Mouse (Mus musculus): ENCODE measurements around the gene Tjp2. TPM values are rescaled to one million over a fixed set of nuclear protein-coding genes. Genes with fewer than 3 reads are reported as not detected.
A peak's percentile ranks its signal among the peaks of the same experiment; 100 is the strongest.
"Not testable (repeated sequence)": the region's sequence is repeated elsewhere in the genome, so short reads cannot be mapped to it uniquely, and the experiment has no call there.

The Tjp2 gene
- total and polyA plus RNA-seq, 2 experiments from 2014 or later, result 12.5 to 15.7 TPM

DNA sequence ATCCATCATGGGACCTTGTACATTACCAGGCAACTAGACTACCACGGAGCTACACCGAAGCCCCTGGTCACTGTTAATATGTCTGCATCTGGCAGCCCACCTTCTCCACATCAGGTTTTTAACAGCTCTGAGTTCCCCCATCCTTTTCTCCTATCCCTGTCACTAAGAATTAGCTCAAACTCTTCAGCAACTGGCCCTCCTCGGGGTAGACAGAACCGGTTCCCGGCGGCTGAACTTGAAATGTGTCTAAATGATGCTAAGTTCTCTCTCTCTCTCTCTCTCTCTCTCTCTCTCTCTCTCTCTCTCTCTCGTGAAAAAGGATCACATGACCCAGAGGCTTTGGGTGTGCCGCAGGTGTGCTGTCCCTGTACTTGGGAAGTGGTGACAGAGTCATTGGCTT lies 16.4 kb upstream of the Tjp2 start:
- DNase-seq (ENCODE audit: low spot score) (no peak), ATAC-seq (ENCODE audit: insufficient read depth, low read depth) (no peak)
- Histone ChIP-seq H3K9me3 (replicated peaks; ENCODE audit: control insufficient read depth, low read length) (no peaks in the 10 kb centered on the region), H3K9ac (replicated peaks; ENCODE audit: low read depth, low read length) (no peak overlapping the region), H3K4me3 (ENCODE audit: low read depth, low read length) (no peak overlapping the region), H3K27me3 (ENCODE audit: control insufficient read depth, insufficient read depth, low read length) (no peaks in the 10 kb centered on the region), H3K4me2 (ENCODE audit: low read depth, low read length) (no peak overlapping the region), H3K27ac (ENCODE audit: low read depth) (no peak overlapping the region), H3K4me1 (ENCODE audit: control insufficient read depth, insufficient read depth) (no peaks in the 10 kb centered on the region), H3K36me3 (replicated peaks; ENCODE audit: control insufficient read depth, insufficient read depth, low read length) (no peaks in the 10 kb centered on the region)
- no peak for TF ChIP-seq CTCF (IDR thresholded peaks at IDR 0.05; ENCODE audit: low read depth)
- TF ChIP-seq EP300 (IDR thresholded peaks at IDR 0.05; ENCODE audit: low read depth), result no peak
- 85% methylated on average over 8 of the region's 8 CpGs for WGBS

DNA sequence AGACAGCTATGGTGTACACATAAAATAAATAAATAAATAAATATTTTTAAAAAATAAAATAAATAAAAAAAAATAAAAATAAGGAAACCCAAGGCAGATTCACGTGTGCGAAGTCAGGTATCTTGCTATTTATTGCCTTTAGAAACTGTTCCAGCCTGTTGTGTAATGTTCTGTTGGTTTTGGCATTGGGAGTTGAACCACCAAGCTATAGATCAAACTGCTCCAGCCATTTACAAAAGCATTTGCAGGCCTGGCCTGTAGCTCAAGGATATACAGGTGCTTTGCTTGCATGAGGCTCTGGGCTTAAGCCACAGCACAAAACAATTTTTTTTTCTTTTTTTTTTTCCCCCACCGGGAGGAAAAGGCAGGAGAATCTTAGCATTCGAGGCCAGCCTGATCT lies 13.2 kb upstream of the Tjp2 start:
- no peaks in the 10 kb centered on the region for H3K4me1 ChIP-seq (ENCODE audit: control insufficient read depth, insufficient read depth)
- no peak overlapping the region for H3K9ac ChIP-seq (replicated peaks; ENCODE audit: low read depth, low read length)
- H3K36me3 ChIP-seq (replicated peaks; ENCODE audit: control insufficient read depth, insufficient read depth, low read length), result no peaks in the 10 kb centered on the region
- DNase-seq (ENCODE audit: low spot score) (no peak), ATAC-seq (ENCODE audit: insufficient read depth, low read depth) (no peak)
- no peak overlapping the region for H3K4me2 ChIP-seq (ENCODE audit: low read depth, low read length)
- H3K27ac ChIP-seq (ENCODE audit: low read depth), result no peak overlapping the region
- no peak for TF ChIP-seq EP300 (IDR thresholded peaks at IDR 0.05; ENCODE audit: low read depth)
- no peak for TF ChIP-seq CTCF (IDR thresholded peaks at IDR 0.05; ENCODE audit: low read depth)
- H3K27me3 ChIP-seq (ENCODE audit: control insufficient read depth, insufficient read depth, low read length), result no peaks in the 10 kb centered on the region
- 92% methylated on average over 4 of the region's 4 CpGs for WGBS
- no peaks in the 10 kb centered on the region for H3K9me3 ChIP-seq (replicated peaks; ENCODE audit: control insufficient read depth, low read length)
- H3K4me3 ChIP-seq (ENCODE audit: low read depth, low read length), result no peak overlapping the region

DNA sequence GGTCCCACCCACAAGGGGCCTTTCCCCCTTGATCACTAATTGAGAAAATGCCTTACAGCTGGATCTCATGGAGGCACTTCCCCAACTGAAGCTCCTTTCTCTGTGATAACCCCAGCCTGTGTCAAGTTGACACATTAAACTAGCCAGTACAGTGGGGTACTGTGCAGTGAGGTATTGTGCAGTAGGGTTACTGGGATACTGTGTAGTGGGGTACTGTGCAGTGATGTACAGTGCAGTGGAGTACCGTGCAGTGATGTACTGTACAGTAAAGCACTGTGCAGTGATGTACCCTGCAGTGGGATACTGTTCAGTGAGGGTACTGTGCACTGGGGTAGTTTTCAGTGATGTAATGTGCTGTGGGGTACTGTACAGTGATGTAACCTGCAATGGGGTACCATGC lies 7.5 kb upstream of the Tjp2 start:
- not testable (repeated sequence) for H3K9ac ChIP-seq (replicated peaks; ENCODE audit: low read depth, low read length); H3K9me3 ChIP-seq (replicated peaks; ENCODE audit: control insufficient read depth, low read length); DNase-seq (ENCODE audit: low spot score); H3K36me3 ChIP-seq (replicated peaks; ENCODE audit: control insufficient read depth, insufficient read depth, low read length); H3K27me3 ChIP-seq (ENCODE audit: control insufficient read depth, insufficient read depth, low read length); ATAC-seq (ENCODE audit: insufficient read depth, low read depth); H3K4me1 ChIP-seq (ENCODE audit: control insufficient read depth, insufficient read depth); H3K4me3 ChIP-seq (ENCODE audit: low read depth, low read length); H3K27ac ChIP-seq (ENCODE audit: low read depth); H3K4me2 ChIP-seq (ENCODE audit: low read depth, low read length)
- 94% methylated on average over 1 of the region's 1 CpGs for WGBS

DNA sequence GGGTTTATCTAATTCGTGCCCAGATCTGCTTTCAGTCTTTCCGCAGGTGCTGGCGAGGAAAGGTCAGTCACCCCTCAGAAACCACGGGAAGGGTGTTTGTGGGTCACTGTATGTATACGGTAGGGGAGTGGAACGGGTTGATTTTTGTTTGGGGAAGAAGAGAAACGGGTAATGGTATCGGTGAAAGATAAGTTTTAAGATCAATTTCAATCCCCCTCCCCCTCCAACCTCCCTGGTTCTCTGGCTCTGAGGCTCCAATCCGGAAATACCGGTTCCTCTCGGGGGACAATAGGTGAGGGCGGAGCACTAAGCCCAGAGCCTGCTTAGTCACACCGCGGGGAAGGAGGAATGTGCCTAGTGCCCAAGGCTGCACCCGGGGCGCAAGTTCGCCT lies 471 bp upstream of the Tjp2 start:
- TF ChIP-seq CTCF (IDR thresholded peaks at IDR 0.05; ENCODE audit: low read depth) (no peak), EP300 (IDR thresholded peaks at IDR 0.05; ENCODE audit: low read depth) (no peak)
- no peak for DNase-seq (ENCODE audit: low spot score)
- Histone ChIP-seq H3K27me3 (ENCODE audit: control insufficient read depth, insufficient read depth, low read length) (no peaks in the 10 kb centered on the region), H3K9me3 (replicated peaks; ENCODE audit: control insufficient read depth, low read length) (no peaks in the 10 kb centered on the region), H3K27ac (ENCODE audit: low read depth) (peak overlapping the region; percentile 91), H3K36me3 (replicated peaks; ENCODE audit: control insufficient read depth, insufficient read depth, low read length) (no peaks in the 10 kb centered on the region), H3K9ac (replicated peaks; ENCODE audit: low read depth, low read length) (peak overlapping the region; percentile 72; the same call in 1 of the 2 replicates), H3K4me1 (ENCODE audit: control insufficient read depth, insufficient read depth) (no peaks in the 10 kb centered on the region; the same call in 1 of the 2 replicates), H3K4me3 (ENCODE audit: low read depth, low read length) (peak overlapping the region; percentile 79), H3K4me2 (ENCODE audit: low read depth, low read length) (peak overlapping the region; percentile 83)
- 2% methylated on average over 17 of the region's 17 CpGs for WGBS
- 0 out of 2 replicates have a peak, but pooled peaks have one; percentile 37 for ATAC-seq (ENCODE audit: insufficient read depth, low read depth)

DNA sequence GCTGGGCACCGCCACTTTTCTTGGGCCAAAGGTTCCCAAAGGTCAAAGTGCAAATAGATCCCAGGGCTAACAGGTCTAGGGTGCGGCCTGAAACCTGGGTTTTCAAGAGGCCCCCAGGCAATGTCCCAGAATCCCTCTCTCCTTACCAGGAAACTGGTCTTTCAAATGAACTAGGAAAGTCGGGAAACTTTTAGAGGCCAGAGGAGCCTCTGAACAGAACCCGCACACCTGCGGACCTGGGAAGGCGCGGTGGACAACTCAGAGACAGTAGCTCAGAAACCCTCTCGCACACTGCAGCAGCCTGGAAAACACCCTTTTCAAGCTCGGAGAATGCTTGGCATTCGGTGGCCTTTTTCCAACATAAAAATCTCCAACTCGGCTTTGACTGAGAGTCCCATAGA lies 979 bp downstream of the Tjp2 start:
- no peaks in the 10 kb centered on the region; the same call in 1 of the 2 replicates for H3K4me1 ChIP-seq (ENCODE audit: control insufficient read depth, insufficient read depth)
- H3K27ac ChIP-seq (ENCODE audit: low read depth), result peak overlapping the region; percentile 91
- no peaks in the 10 kb centered on the region for H3K9me3 ChIP-seq (replicated peaks; ENCODE audit: control insufficient read depth, low read length)
- no peaks in the 10 kb centered on the region for H3K27me3 ChIP-seq (ENCODE audit: control insufficient read depth, insufficient read depth, low read length)
- H3K4me2 ChIP-seq (ENCODE audit: low read depth, low read length), result peak overlapping the region; percentile 83
- peak overlapping the region; percentile 79 for H3K4me3 ChIP-seq (ENCODE audit: low read depth, low read length)
- no peak; the same call in 1 of the 2 replicates for ATAC-seq (ENCODE audit: insufficient read depth, low read depth)
- H3K9ac ChIP-seq (replicated peaks; ENCODE audit: low read depth, low read length), result peak overlapping the region; percentile 72
- DNase-seq (ENCODE audit: low spot score), result peak; percentile 49
- H3K36me3 ChIP-seq (replicated peaks; ENCODE audit: control insufficient read depth, insufficient read depth, low read length), result no peaks in the 10 kb centered on the region
- TF ChIP-seq CTCF (IDR thresholded peaks at IDR 0.05; ENCODE audit: low read depth) (no peak), EP300 (IDR thresholded peaks at IDR 0.05; ENCODE audit: low read depth) (no peak)
- WGBS, result 23% methylated on average over 11 of the region's 11 CpGs

DNA sequence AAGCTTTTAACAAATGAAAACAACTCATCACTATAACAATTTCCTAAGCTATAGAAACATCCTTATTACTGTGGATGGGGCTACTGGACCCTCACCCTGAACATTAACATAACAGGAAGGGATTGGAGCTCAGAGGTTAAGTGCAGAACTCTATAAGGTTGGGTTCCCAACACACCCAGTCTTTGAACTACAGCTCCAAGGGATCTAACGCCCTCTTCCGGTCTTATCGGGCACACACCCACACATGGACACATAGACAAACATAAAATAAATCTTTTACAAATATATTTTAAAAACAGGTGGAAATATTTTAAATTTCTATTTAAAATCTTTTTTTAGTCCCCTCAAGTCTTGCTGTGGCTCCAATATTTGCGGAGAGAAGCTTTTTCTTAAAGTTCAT lies 3.4 kb downstream of the Tjp2 start:
- Histone ChIP-seq H3K4me3 (ENCODE audit: low read depth, low read length) (no peak overlapping the region), H3K27ac (ENCODE audit: low read depth) (no peak overlapping the region), H3K4me1 (ENCODE audit: control insufficient read depth, insufficient read depth) (no peaks in the 10 kb centered on the region; the same call in 1 of the 2 replicates), H3K4me2 (ENCODE audit: low read depth, low read length) (0 out of 2 replicates have a peak overlapping the region, but pooled peaks have one; percentile 11), H3K9me3 (replicated peaks; ENCODE audit: control insufficient read depth, low read length) (no peaks in the 10 kb centered on the region), H3K36me3 (replicated peaks; ENCODE audit: control insufficient read depth, insufficient read depth, low read length) (no peaks in the 10 kb centered on the region), H3K27me3 (ENCODE audit: control insufficient read depth, insufficient read depth, low read length) (no peaks in the 10 kb centered on the region), H3K9ac (replicated peaks; ENCODE audit: low read depth, low read length) (no peak overlapping the region)
- TF ChIP-seq CTCF (IDR thresholded peaks at IDR 0.05; ENCODE audit: low read depth), result no peak
- TF ChIP-seq EP300 (IDR thresholded peaks at IDR 0.05; ENCODE audit: low read depth), result no peak
- 81% methylated on average over 4 of the region's 4 CpGs for whole genome bisulfite sequencing
- no peak for ATAC-seq (ENCODE audit: insufficient read depth, low read depth)
- no peak for DNase-seq (ENCODE audit: low spot score)

All from heart, postnatal 0 days (tissue).